Mouse (Mus musculus): ENCODE results near the gene Deaf1. TPM values are rescaled to one million over a fixed set of nuclear protein-coding genes. Genes with fewer than 3 reads are reported as not detected.
"Not testable (repeated sequence)": the region's sequence is repeated elsewhere in the genome, so short reads cannot be mapped to it uniquely, and the experiment has no call there.

Gene Deaf1
- polyA plus RNA-seq, 1 experiment from 2014 or later = 40.8 TPM

DNA sequence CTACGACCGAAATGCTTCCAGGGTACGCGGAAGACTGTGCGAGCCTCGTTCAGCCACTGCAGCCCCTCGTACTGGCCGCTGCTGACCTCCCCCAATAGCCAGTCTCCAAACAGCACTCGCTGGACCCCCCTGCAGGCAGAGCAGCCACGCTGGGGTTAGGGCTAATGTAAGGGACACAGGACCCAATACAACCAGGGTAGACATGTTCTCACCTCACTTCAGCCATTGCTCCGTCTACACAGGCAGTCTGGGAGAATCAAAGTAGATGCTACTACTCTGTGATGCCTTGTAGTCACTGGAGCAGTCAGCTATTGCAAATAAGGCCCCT, 62.1 kb downstream of the Deaf1 start:
- no peaks in the 10 kb centered on the region for H3K9me3 ChIP-seq (ENCODE audit: low read length)
- no peak overlapping the region for H3K27ac ChIP-seq (ENCODE audit: low read length)
- no peaks in the 10 kb centered on the region for H3K27me3 ChIP-seq (replicated peaks; ENCODE audit: insufficient read depth, low read length)
- no peak for TF ChIP-seq CTCF (IDR thresholded peaks at IDR 0.05)
- TF ChIP-seq EP300 (IDR thresholded peaks at IDR 0.05) = no peak
- ATAC-seq = no peak
- no peak overlapping the region; the same call in 1 of the 2 replicates for H3K9ac ChIP-seq (replicated peaks; ENCODE audit: low read depth)
- no peak for DNase-seq (ENCODE audit: low spot score)
- peak overlapping the region; percentile 89 for H3K4me3 ChIP-seq (ENCODE audit: low read depth, low read length)
- 38% methylated on average over 11 of the region's 11 CpGs for WGBS
- peaks cover 9% of the 10 kb centered on the region; the same call in 1 of the 2 replicates for H3K4me1 ChIP-seq (ENCODE audit: insufficient read depth, low read depth, low read length)
- peak overlapping the region; percentile 72 for H3K4me2 ChIP-seq (replicated peaks; ENCODE audit: low read depth, low read length)
- peaks cover 32% of the 10 kb centered on the region; the same call in 1 of the 2 replicates for H3K36me3 ChIP-seq (ENCODE audit: insufficient read depth, low read length)

DNA sequence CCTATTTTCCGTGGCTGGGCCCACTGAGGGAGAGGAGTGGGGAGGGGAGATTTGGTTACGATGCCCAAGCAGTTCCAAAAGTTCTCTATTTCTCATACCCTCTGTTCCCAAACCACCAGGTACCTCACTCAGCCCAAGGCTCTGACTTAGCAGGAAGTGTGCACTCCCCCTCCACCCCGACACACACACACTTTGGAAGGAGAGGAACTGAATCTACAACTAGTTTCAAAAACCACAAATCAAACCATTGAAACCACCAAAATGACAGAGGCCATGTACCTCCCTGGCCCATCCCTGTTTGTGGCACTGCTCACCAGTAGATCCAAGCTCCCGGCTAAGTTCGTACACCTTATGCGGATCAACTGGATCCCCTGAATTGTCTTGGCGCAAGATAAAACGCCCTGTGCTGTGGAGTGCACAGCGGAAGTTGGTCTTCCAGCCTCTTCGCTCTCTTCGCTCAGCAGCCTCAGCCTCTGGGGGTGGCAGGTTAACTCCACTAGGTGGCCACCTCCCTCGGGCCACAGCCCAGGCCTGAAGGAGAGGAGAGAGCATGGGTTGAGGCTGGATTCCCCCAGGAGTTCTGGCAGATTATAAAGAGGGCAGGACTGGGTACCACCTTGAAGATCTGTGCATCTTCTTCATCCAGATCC, 62.6 kb downstream of the Deaf1 start:
- ATAC-seq (peak; percentile 44), DNase-seq (ENCODE audit: low spot score) (peak; percentile 67)
- TF ChIP-seq EP300 (IDR thresholded peaks at IDR 0.05) = no peak
- TF ChIP-seq CTCF (IDR thresholded peaks at IDR 0.05) = peak; percentile 75
- Histone ChIP-seq H3K9me3 (ENCODE audit: low read length) (no peaks in the 10 kb centered on the region), H3K36me3 (ENCODE audit: insufficient read depth, low read length) (peaks cover 36% of the 10 kb centered on the region; the same call in 1 of the 2 replicates), H3K4me1 (ENCODE audit: insufficient read depth, low read depth, low read length) (peaks cover 9% of the 10 kb centered on the region; the same call in 1 of the 2 replicates), H3K4me3 (ENCODE audit: low read depth, low read length) (peak overlapping the region; percentile 89; the same call in 1 of the 2 replicates), H3K27ac (ENCODE audit: low read length) (no peak overlapping the region), H3K27me3 (replicated peaks; ENCODE audit: insufficient read depth, low read length) (no peaks in the 10 kb centered on the region), H3K4me2 (replicated peaks; ENCODE audit: low read depth, low read length) (peak overlapping the region; percentile 72), H3K9ac (replicated peaks; ENCODE audit: low read depth) (no peak overlapping the region; the same call in 1 of the 2 replicates)
- 27% methylated on average over 12 of the region's 12 CpGs for WGBS

DNA sequence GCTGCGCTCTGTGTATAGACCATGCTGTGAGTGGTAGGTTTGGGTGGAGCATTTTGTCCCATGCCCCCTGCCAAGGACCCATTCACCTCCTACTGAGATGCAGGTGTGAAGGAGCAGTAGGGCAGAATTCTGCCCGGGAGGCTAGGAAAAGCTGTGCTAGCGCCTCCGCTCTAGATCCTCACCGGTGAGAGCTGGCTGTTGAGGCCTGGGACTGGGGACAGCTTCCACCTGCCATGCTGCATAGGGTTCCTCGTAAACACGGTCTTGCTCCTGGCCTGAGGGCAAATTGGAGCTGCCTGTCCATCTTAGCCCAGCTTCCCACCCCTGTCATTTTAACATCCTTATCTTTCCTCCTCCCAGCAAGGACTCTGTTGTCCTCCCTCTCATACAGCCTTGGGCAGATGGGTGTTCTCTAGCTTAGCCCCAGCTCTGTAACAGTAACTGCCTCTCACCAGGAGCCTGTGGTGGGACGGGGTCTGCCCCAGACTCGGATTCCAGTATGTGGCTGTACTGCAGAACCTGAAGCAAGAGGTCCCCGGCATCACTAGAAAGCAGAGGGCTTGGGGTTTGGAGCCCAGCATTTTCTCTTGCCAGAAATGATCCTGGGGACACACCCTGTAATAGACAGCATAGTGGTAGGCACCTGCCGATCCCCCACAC, 63.3 kb downstream of the Deaf1 start:
- WGBS = 76% methylated on average over 11 of the region's 11 CpGs
- Histone ChIP-seq H3K27ac (ENCODE audit: low read length) (no peak overlapping the region), H3K27me3 (replicated peaks; ENCODE audit: insufficient read depth, low read length) (no peaks in the 10 kb centered on the region), H3K4me3 (ENCODE audit: low read depth, low read length) (no peak overlapping the region), H3K9ac (replicated peaks; ENCODE audit: low read depth) (no peak overlapping the region), H3K4me2 (replicated peaks; ENCODE audit: low read depth, low read length) (no peak overlapping the region), H3K36me3 (ENCODE audit: insufficient read depth, low read length) (peaks cover 44% of the 10 kb centered on the region; the same call in 1 of the 2 replicates), H3K9me3 (ENCODE audit: low read length) (no peaks in the 10 kb centered on the region), H3K4me1 (ENCODE audit: insufficient read depth, low read depth, low read length) (peaks cover 9% of the 10 kb centered on the region; the same call in 1 of the 2 replicates)
- TF ChIP-seq EP300 (IDR thresholded peaks at IDR 0.05) (no peak), CTCF (IDR thresholded peaks at IDR 0.05) (no peak)
- DNase-seq (ENCODE audit: low spot score) (no peak), ATAC-seq (no peak)

DNA sequence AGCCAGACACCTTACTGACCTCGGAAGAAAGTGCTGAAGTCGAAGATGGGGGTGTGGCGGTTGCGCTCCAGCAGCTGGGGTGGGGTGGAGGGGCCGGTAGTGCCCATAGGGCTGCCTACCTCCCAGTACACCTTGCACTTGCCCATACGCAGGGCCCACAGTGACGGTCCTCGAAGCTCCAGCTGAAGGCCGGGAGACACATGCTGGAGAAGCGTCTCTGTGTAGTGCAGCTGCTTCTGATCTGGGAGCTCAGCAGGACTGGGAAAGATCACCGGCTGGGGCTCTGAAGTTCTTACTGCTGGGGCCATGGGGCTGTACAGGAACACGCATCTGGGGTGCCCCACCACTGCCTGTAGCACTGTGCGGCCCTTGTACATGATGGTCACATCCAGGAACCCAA, 63.9 kb downstream of the Deaf1 start:
- Histone ChIP-seq H3K36me3 (ENCODE audit: insufficient read depth, low read length) (peaks cover 49% of the 10 kb centered on the region; the same call in 1 of the 2 replicates), H3K27ac (ENCODE audit: low read length) (no peak overlapping the region), H3K9ac (replicated peaks; ENCODE audit: low read depth) (no peak overlapping the region), H3K4me1 (ENCODE audit: insufficient read depth, low read depth, low read length) (peaks cover 9% of the 10 kb centered on the region; the same call in 1 of the 2 replicates), H3K27me3 (replicated peaks; ENCODE audit: insufficient read depth, low read length) (no peaks in the 10 kb centered on the region), H3K9me3 (ENCODE audit: low read length) (no peaks in the 10 kb centered on the region), H3K4me3 (ENCODE audit: low read depth, low read length) (no peak overlapping the region), H3K4me2 (replicated peaks; ENCODE audit: low read depth, low read length) (no peak overlapping the region)
- 87% methylated on average over 13 of the region's 13 CpGs for WGBS
- DNase-seq (ENCODE audit: low spot score) = no peak
- no peak for ATAC-seq
- no peak for TF ChIP-seq EP300 (IDR thresholded peaks at IDR 0.05)
- no peak for TF ChIP-seq CTCF (IDR thresholded peaks at IDR 0.05)

DNA sequence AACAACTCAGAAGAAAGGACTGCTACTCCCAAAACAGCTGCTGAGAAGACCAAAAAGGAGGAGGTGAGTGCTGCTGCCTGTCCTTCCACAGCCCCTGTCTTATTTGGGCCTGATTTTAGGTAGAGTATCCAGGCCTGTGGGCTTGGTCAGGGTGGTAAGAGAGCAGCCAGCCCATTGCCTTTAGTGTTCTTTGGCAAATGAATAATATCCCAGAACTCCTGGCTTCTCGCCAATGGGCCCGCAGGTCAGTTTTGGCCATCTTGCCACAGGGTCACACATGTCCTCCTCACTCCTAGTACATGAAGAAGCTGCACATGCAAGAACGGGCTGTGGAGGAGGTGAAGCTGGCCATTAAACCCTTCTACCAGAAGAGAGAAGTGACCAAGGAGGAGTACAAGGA, 66.0 kb downstream of the Deaf1 start:
- TF ChIP-seq EP300 (IDR thresholded peaks at IDR 0.05) (no peak), CTCF (IDR thresholded peaks at IDR 0.05) (no peak)
- ATAC-seq = no peak
- Histone ChIP-seq H3K4me2 (replicated peaks; ENCODE audit: low read depth, low read length) (no peak overlapping the region), H3K27me3 (replicated peaks; ENCODE audit: insufficient read depth, low read length) (no peaks in the 10 kb centered on the region), H3K27ac (ENCODE audit: low read length) (no peak overlapping the region), H3K9ac (replicated peaks; ENCODE audit: low read depth) (no peak overlapping the region), H3K9me3 (ENCODE audit: low read length) (no peaks in the 10 kb centered on the region), H3K36me3 (ENCODE audit: insufficient read depth, low read length) (peaks cover 67% of the 10 kb centered on the region; the same call in 1 of the 2 replicates), H3K4me3 (ENCODE audit: low read depth, low read length) (no peak overlapping the region), H3K4me1 (ENCODE audit: insufficient read depth, low read depth, low read length) (peaks cover 9% of the 10 kb centered on the region; the same call in 1 of the 2 replicates)
- 83% methylated on average over 3 of the region's 3 CpGs for WGBS
- DNase-seq (ENCODE audit: low spot score) = no peak

DNA sequence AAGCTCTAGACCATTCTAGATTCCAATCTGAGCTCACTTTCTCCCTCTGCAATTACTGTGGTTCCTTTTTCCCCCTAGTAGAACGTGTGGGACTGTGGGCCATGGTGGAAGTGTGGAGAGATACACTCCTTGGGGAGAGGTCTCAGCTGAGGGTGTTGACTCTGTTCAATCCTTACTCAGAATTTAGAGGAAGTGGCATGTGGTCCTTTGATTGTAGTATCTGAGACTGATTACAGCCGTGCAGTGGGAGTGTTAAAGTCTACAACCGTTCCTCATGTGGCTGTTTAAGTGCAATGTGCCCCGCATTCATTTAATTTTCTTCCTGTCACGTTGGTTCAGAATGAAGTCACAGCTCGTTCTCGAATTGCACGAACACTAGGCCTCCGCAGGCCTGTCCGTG, 71.3 kb downstream of the Deaf1 start:
- TF ChIP-seq EP300 (IDR thresholded peaks at IDR 0.05) = no peak
- no peak for TF ChIP-seq CTCF (IDR thresholded peaks at IDR 0.05)
- H3K36me3 ChIP-seq (ENCODE audit: insufficient read depth, low read length) = peaks cover 60% of the 10 kb centered on the region; the same call in 1 of the 2 replicates
- no peak overlapping the region for H3K4me3 ChIP-seq (ENCODE audit: low read depth, low read length)
- H3K4me1 ChIP-seq (ENCODE audit: insufficient read depth, low read depth, low read length) = no peaks in the 10 kb centered on the region
- H3K9ac ChIP-seq (replicated peaks; ENCODE audit: low read depth) = no peak overlapping the region
- no peak overlapping the region for H3K4me2 ChIP-seq (replicated peaks; ENCODE audit: low read depth, low read length)
- no peaks in the 10 kb centered on the region for H3K27me3 ChIP-seq (replicated peaks; ENCODE audit: insufficient read depth, low read length)
- 88% methylated on average over 10 of the region's 10 CpGs for WGBS
- H3K27ac ChIP-seq (ENCODE audit: low read length) = no peak overlapping the region
- ATAC-seq = no peak
- H3K9me3 ChIP-seq (ENCODE audit: low read length) = no peaks in the 10 kb centered on the region
- no peak for DNase-seq (ENCODE audit: low spot score)

DNA sequence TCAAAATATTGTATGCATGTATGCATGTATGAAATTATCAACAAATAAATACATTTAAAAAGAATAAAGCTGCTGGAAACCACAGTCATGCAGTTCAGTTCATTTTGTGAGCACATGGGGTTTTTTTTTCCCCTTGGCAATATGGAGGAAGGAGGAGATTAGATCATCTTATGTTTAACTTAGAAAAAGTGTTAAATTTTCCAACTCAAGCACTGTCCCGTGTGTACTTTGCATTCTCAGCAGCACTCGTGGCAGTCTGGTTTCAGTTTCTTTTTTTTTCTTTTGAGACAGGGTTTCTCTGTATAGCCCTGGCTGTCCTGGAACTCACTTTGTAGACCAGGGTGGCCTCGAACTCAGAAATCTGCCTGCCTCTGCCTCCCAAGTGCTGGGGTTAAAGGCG, 77.0 kb downstream of the Deaf1 start:
- H3K4me2 ChIP-seq (replicated peaks; ENCODE audit: low read depth, low read length); H3K9ac ChIP-seq (replicated peaks; ENCODE audit: low read depth); H3K27ac ChIP-seq (ENCODE audit: low read length); H3K4me1 ChIP-seq (ENCODE audit: insufficient read depth, low read depth, low read length); H3K9me3 ChIP-seq (ENCODE audit: low read length); H3K4me3 ChIP-seq (ENCODE audit: low read depth, low read length); ATAC-seq; H3K27me3 ChIP-seq (replicated peaks; ENCODE audit: insufficient read depth, low read length); DNase-seq (ENCODE audit: low spot score): not testable (repeated sequence)
- peaks cover 37% of the 10 kb centered on the region for H3K36me3 ChIP-seq (ENCODE audit: insufficient read depth, low read length)
- 71% methylated on average over 4 of the region's 4 CpGs for WGBS

All from lung, postnatal 0 days (tissue).